Mouse (Mus musculus) kidney, adult 9 months (tissue): ENCODE measurements around the gene Rab38.

Source experiments
- DNase-seq: peaks from one replicate; pipeline ENCODE4 v3.0.0; 2022

Rab38 gene

GRCm38 (mm10) chr7:88527100-88527671 is 97.1 kb downstream of the Rab38 start:
- DNase-seq = no peak

DNA sequence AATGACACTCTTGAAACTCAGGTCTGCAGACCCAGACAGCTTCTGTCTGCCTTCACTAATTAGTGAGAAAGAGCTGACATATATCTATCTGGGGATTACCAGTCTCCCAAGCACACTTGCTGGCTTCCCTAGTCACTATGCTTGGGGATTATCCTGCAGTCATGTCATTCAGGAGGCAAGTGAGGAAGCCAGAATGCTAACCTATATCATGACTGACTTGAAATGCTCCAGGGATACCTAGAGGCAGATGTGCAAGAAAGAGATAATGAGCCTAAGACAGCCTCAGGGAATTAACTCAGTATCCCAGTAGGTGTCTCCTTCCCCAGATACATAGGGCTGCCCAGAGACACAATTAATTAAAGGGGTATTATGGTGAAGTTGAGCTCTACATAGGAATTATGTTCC is 106.1 kb downstream of the Rab38 start:
- no peak for DNase-seq

GRCm38 (mm10) chr7:88536743-88537142 is 106.7 kb downstream of the Rab38 start:
- no peak for DNase-seq
